Mouse (Mus musculus) thymus, adult 2 months (tissue): ENCODE data around the gene Tysnd1.

Experiments used
- CTCF ChIP-seq: fragments of 200-500 bp; IDR thresholded peaks from 2 replicates; pipeline ENCODE4 v1.5.1; 2012; ENCODE audit warnings: mild to moderate bottlenecking, control low read depth, low read length, moderate library complexity, borderline replicate concordance; ENCODE audit not compliant: control insufficient read depth, poor library complexity, insufficient read depth; ENCODE audit errors: extremely low read depth
- POLR2A ChIP-seq: fragments of 200-500 bp; IDR thresholded peaks from 2 replicates; pipeline ENCODE4 v1.6.1; 2012; ENCODE audit warnings: mild to moderate bottlenecking, low read length, control low read depth, moderate library complexity; ENCODE audit not compliant: control insufficient read depth, poor library complexity, insufficient read depth; ENCODE audit errors: extremely low read depth

- TF ChIP-seq CTCF (no peak), POLR2A (no peak)
These were observed 56.4 kb downstream of the Tysnd1 start for GRCm38 (mm10) chr10:61751534-61752219.
